Mouse (Mus musculus) ES-Bruce4 (cell line): Measurements from ENCODE around the gene Cfc1. TPM values are rescaled to one million over a fixed set of nuclear protein-coding genes. Genes with fewer than 3 reads are reported as not detected.

Experiments used
- H3K27ac ChIP-seq: 2 replicates; pipeline ENCODE4 v1.5.1; 2012; ENCODE audit warnings: low read length, inconsistent platforms; ENCODE audit not compliant: insufficient read depth
- H3K27me3 ChIP-seq: 2 replicates; pipeline ENCODE4 v1.6.1; 2012; ENCODE audit warnings: mild to moderate bottlenecking, low read length, inconsistent platforms; ENCODE audit not compliant: control insufficient read depth, poor library complexity, insufficient read depth, severe bottlenecking
- H3K36me3 ChIP-seq: 2 replicates; pipeline ENCODE4 v1.6.1; 2012; ENCODE audit warnings: inconsistent platforms, mild to moderate bottlenecking, low read length, moderate library complexity; ENCODE audit not compliant: control insufficient read depth, poor library complexity, insufficient read depth, severe bottlenecking
- H3K4me1 ChIP-seq: one replicate; pipeline ENCODE4 v1.8.1; 2011; ENCODE audit warnings: low read length; ENCODE audit not compliant: control insufficient read depth, insufficient read depth
- H3K4me3 ChIP-seq: 2 replicates; pipeline ENCODE4 v1.5.1; 2011; ENCODE audit warnings: low read depth, mild to moderate bottlenecking, low read length
- H3K9ac ChIP-seq: 2 replicates; pipeline ENCODE4 v1.6.1; 2012; ENCODE audit warnings: low read depth, mild to moderate bottlenecking, inconsistent platforms; ENCODE audit not compliant: poor library complexity, severe bottlenecking
- H3K9me3 ChIP-seq: replicated peaks from 2 replicates; pipeline ENCODE4 v1.6.1; 2012; ENCODE audit warnings: mild to moderate bottlenecking, low read length, inconsistent platforms; ENCODE audit not compliant: control insufficient read depth, poor library complexity, insufficient read depth, severe bottlenecking
- CTCF ChIP-seq: IDR thresholded peaks from one replicate; pipeline ENCODE4 v1.8.1; 2011; ENCODE audit warnings: low read depth, low read length
- EP300 ChIP-seq: IDR thresholded peaks from 2 replicates; pipeline ENCODE4 v1.6.1; 2011; ENCODE audit warnings: low read depth, low read length; ENCODE audit not compliant: insufficient read depth
- POLR2A ChIP-seq: IDR thresholded peaks from one replicate; pipeline ENCODE4 v1.8.1; 2011; ENCODE audit warnings: low read length; ENCODE audit not compliant: insufficient read depth
- polyA plus RNA-seq: library from polyadenylated mRNA; stranded (reverse); fragments of >200 nt; gene quantifications from 2 replicates; pipeline ENCODE4 v1.2.4, GENCODE M21; 2011; ENCODE audit warnings: low read depth; ENCODE audit not compliant: missing spikeins, insufficient read depth, insufficient read length

The Cfc1 gene
- polyA plus RNA-seq, 1 experiment = 1.8 TPM

DNA sequence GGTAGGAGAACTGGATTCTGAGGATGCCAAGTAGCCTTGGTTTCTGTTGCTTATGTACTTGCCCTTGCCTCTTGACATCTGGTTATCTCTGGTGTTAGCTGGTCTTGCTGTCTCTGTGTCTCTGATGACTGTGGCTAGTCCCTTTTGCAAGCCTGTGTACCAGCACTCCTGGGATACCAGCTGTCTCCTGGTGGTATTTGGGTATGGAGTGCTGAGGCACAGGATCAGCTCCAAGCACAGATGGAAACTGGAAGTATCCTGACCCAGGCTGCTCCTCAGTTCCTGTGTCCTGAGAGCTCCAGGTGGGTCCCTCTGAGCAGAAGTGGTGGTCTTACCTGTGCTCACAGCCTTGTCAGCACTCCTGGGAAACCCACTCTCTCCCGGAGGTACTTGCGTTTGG, 32.7 kb downstream of the Cfc1 start:
- peaks cover 2% of the 10 kb centered on the region for H3K4me1 ChIP-seq
- no peaks in the 10 kb centered on the region for H3K27me3 ChIP-seq
- no peak overlapping the region for H3K9ac ChIP-seq
- H3K4me3 ChIP-seq = no peak overlapping the region
- no peak overlapping the region for H3K27ac ChIP-seq
- no peaks in the 10 kb centered on the region for H3K36me3 ChIP-seq
- no peak for TF ChIP-seq CTCF
- no peak for TF ChIP-seq POLR2A
- no peak for TF ChIP-seq EP300
- no peaks in the 10 kb centered on the region for H3K9me3 ChIP-seq

DNA sequence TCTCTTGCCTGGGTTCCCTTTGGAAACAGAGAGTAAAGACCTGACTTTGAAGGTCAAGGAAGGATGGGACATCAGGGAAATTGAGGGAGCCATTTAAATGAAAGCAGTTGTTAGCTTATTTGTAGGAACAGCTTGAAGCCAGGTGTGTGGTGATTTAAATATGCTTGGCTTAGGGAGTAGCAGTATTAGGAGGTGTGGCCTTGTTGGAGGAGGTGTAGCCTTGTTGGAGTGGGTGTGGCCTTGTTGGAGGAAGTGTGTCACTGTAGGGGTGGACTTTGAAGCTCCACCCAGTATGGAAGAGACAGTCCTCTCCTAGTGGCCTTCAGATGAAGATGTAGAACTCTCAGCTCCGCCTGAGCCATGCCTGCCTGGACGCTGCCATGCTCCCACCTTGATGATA, 34.4 kb downstream of the Cfc1 start:
- no peaks in the 10 kb centered on the region for H3K27me3 ChIP-seq
- H3K36me3 ChIP-seq = no peaks in the 10 kb centered on the region
- H3K27ac ChIP-seq = no peak overlapping the region
- no peaks in the 10 kb centered on the region for H3K9me3 ChIP-seq
- H3K9ac ChIP-seq = no peak overlapping the region
- TF ChIP-seq CTCF = no peak
- TF ChIP-seq POLR2A = no peak
- TF ChIP-seq EP300 = no peak
- H3K4me1 ChIP-seq = peaks cover 2% of the 10 kb centered on the region
- H3K4me3 ChIP-seq = no peak overlapping the region

DNA sequence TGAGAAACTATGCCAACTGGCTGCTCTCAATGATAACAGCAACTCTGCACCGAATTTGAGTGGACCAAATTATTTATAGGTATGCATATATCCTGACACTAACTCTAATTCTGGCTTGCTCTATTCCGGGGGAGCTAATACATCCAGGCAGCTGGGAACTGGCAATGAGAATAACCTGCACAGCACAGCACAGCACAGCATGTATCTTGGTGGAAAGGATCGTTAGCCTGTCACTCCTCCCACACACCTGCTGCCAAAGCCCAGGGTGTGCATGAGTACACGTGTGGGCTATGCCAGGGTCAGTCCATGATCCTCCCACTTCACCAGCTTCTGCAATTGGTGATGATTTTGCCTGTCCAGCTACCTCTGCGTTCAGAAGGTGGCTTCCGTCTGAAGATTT, 36.0 kb downstream of the Cfc1 start:
- TF ChIP-seq EP300 (no peak), CTCF (no peak), POLR2A (no peak)
- H3K36me3 ChIP-seq = no peaks in the 10 kb centered on the region
- no peak overlapping the region for H3K9ac ChIP-seq
- peaks cover 2% of the 10 kb centered on the region for H3K4me1 ChIP-seq
- H3K27ac ChIP-seq = no peak overlapping the region
- no peaks in the 10 kb centered on the region for H3K27me3 ChIP-seq
- H3K9me3 ChIP-seq = no peaks in the 10 kb centered on the region
- no peak overlapping the region for H3K4me3 ChIP-seq

DNA sequence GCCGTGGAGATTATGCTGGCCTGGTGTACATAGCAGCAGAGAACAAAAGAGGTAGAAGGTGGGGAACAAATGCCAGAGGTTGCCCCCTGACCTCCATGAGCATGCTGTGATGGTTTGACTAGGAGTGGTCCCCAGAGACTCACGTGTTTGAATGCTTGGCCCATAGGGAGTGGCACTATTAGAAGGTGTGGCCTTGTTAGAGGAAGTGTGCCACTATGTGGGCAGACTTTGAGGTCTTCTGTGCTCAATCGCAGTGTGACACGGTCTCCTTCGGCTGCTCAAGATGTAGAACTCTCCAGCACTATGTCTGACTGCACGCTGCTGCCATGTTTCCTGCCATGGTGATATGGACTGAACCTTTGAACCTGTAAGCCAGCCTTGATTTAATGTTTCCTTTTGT, 37.8 kb downstream of the Cfc1 start:
- H3K27ac ChIP-seq = no peak overlapping the region
- H3K4me3 ChIP-seq = no peak overlapping the region
- H3K4me1 ChIP-seq = peaks cover 2% of the 10 kb centered on the region
- H3K27me3 ChIP-seq = no peaks in the 10 kb centered on the region
- H3K36me3 ChIP-seq = no peaks in the 10 kb centered on the region
- H3K9me3 ChIP-seq = no peaks in the 10 kb centered on the region
- H3K9ac ChIP-seq = no peak overlapping the region
- TF ChIP-seq CTCF = no peak

DNA sequence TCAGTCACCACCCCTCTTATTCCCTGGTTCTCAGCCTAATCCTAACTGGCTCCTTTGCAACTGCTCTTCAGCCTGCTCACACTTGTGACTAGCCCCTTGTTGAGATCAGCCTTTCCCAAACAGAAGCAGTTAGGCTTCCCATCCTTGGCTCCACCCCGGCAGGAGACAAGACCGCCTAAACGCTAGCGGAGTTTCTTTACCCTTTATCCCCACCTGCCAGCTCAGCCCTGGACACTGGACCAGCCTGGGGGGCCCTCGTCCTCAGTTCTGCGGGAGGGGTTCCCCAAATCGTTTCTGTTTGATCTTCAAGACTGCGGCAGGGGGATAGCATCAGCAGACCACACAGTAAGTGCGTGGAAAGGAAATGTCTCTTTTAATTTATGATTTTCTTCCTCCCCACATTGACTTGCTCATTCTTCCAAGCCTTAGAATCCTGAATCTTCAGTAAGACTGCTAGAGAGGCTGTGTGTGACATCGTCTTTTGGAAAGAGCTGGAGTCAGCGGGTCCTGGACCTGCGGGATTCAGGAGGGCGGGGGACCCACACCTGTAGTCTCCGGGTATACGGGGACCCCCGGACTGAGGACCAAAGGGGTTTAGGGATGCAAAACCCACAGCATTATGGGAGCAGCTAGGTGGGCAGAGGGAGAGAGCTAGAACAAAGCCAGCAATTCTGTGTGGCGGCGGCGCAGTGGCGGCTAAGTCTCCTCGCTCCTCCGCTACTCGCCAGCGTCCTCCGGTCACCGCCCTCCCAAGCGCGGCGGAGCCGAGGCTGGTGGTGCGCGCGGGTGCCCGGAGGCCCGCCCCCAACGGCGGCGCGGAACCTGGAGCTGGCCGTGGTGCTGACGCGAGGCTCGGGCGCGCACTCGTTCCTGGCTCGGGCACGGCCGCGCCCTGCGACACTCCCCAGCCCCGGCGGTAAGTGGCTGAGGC, 43.7 kb downstream of the Cfc1 start, which contains the start of gene Amer3:
TSS of gene Amer3 (plus strand) at position 807 of the 931 bp plus-strand sequence.
- Histone ChIP-seq H3K27ac (no peak within 1 kb of the TSS), H3K36me3 (no peaks in the 10 kb centered on the region), H3K27me3 (no peaks in the 10 kb centered on the region; the same call in 1 of the 2 replicates), H3K4me1 (peaks cover 4% of the 10 kb centered on the region), H3K9me3 (no peaks in the 10 kb centered on the region), H3K9ac (0 out of 2 replicates have a peak within 1 kb of the TSS, but pooled peaks have one; percentile 4), H3K4me3 (peak within 1 kb of the TSS; percentile 64)
- no peak for TF ChIP-seq POLR2A
- no peak for TF ChIP-seq CTCF
- TF ChIP-seq EP300 = no peak

DNA sequence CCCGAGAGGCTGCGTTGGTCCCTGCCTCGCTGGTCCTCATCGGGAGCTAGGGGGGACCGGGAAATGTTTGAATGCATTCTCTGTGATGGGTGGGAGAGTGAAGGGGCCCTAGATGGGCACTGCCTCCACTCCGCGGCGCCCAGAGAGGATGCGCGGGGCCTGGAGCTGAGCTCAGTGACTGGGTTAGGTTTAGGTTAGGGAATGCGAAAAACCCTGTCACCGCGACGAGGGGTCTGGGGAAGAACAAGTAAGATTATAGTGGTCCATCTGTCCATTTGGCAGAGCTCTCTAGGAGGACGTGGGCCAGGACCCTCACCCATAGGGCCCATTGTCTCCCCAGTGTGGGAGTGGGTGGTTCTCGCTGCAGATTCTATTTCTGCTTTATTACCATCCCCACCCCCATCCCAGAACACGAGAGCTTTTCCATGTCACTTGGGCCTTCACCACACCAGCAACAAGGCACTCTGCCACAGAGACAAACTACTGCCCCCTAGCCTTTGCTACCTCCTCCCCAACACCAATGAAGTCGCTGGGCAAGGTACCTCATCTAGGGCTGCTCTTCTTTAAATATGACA, 44.4 kb downstream of the Cfc1 start:
- no peaks in the 10 kb centered on the region for H3K36me3 ChIP-seq
- no peak overlapping the region for H3K9ac ChIP-seq
- no peaks in the 10 kb centered on the region; the same call in 1 of the 2 replicates for H3K27me3 ChIP-seq
- H3K4me1 ChIP-seq = peaks cover 4% of the 10 kb centered on the region
- no peaks in the 10 kb centered on the region for H3K9me3 ChIP-seq
- H3K27ac ChIP-seq = no peak overlapping the region
- no peak for TF ChIP-seq POLR2A
- no peak for TF ChIP-seq EP300
- no peak for TF ChIP-seq CTCF
- H3K4me3 ChIP-seq = peak overlapping the region; percentile 53
